Mouse (Mus musculus) liver, adult 2 months (tissue): Measurements from ENCODE around the gene Nanog. TPM values are rescaled to one million over a fixed set of nuclear protein-coding genes. Genes with fewer than 3 reads are reported as not detected.
A peak's percentile ranks its signal among the peaks of the same experiment; 100 is the strongest.
"Not testable (repeated sequence)": the region's sequence is repeated elsewhere in the genome, so short reads cannot be mapped to it uniquely, and the experiment has no call there.

ENCODE experiments used
- DNase-seq: peaks from one replicate; pipeline ENCODE4 v3.0.0-alpha.2; 2011; ENCODE audit warnings: low read depth, low spot score; ENCODE audit errors: extremely low read depth
- H3K27ac ChIP-seq: fragments of 200-500 bp; replicated peaks from 2 replicates; pipeline ENCODE4 v1.5.1; 2012; ENCODE audit warnings: low read depth, mild to moderate bottlenecking, control low read depth, inconsistent platforms, low read length; ENCODE audit not compliant: insufficient read depth
- H3K27me3 ChIP-seq: fragments of 200-500 bp; 2 replicates; pipeline ENCODE4 v1.6.1; 2012; ENCODE audit warnings: mild to moderate bottlenecking, moderate library complexity, low read length, inconsistent platforms; ENCODE audit not compliant: control insufficient read depth, insufficient read depth
- H3K36me3 ChIP-seq: fragments of 200-500 bp; 2 replicates; pipeline ENCODE4 v1.6.1; 2012; ENCODE audit warnings: low read length, inconsistent platforms; ENCODE audit not compliant: control insufficient read depth, insufficient read depth
- H3K4me1 ChIP-seq: fragments of 200-500 bp; 2 replicates; pipeline ENCODE4 v1.6.1; 2011; ENCODE audit warnings: low read length; ENCODE audit not compliant: control insufficient read depth, insufficient read depth
- H3K4me3 ChIP-seq: fragments of 200-500 bp; 2 replicates; pipeline ENCODE4 v1.5.1; 2011; ENCODE audit warnings: low read depth, mild to moderate bottlenecking, control low read depth, low read length, moderate library complexity; ENCODE audit not compliant: insufficient read depth
- H3K79me2 ChIP-seq: fragments of 200-500 bp; 2 replicates; pipeline ENCODE4 v1.6.1; 2012; ENCODE audit warnings: inconsistent platforms, mild to moderate bottlenecking, low read length, moderate library complexity; ENCODE audit not compliant: control insufficient read depth, insufficient read depth
- H3K9ac ChIP-seq: fragments of 200-500 bp; 2 replicates; pipeline ENCODE4 v1.6.1; 2012; ENCODE audit warnings: low read depth, mild to moderate bottlenecking, control low read depth, inconsistent platforms, low read length
- CTCF ChIP-seq: fragments of 200-500 bp; IDR thresholded peaks from 2 replicates; pipeline ENCODE4 v1.5.1; 2011; ENCODE audit warnings: low read depth, low read length, control low read depth
- POLR2A ChIP-seq: fragments of 200-500 bp; IDR thresholded peaks from 2 replicates; pipeline ENCODE4 v1.6.1; 2011; ENCODE audit warnings: low read length, control low read depth; ENCODE audit not compliant: insufficient read depth; ENCODE audit errors: extremely low read depth
- WGBS: fragments of 180-500 bp; shearing (Covaris S2); methylation state at CpG from one replicate; pipeline ENCODE4 v1.1.7; 2018; 5-methylcytosine and 5-hydroxymethylcytosine counted together
- polyA plus RNA-seq: library from polyadenylated mRNA; depleted of rRNA; stranded (reverse); fragments of >200 nt; gene quantifications from 2 replicates; pipeline ENCODE4 v1.2.3, GENCODE M21; 2012
- total RNA-seq: library from RNA; depleted of rRNA; stranded (reverse); fragments of >200 nt; gene quantifications from 2 replicates; pipeline ENCODE4 v1.2.3, GENCODE M21; 2014

Gene Nanog
- total and polyA plus RNA-seq, 2 experiments, result not detected

DNA sequence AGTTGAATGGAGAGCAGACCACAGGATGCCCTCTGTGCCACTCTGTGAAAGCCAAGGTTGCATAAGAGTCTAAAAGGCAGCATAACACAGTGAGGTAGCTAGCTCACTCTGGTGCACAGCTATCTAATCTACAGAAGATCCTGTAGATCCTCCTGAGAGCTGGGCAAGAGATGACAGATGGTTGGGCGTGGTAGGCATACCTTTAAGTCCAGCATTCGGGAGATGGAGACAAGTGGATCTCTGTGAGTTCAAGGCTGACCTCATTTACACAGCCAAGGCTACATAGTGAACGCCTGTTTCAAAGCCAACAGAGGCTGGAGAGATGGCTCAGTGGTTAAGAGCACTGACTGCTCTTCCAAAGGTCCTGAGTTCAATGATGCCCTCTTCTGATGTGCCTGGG is 11.9 kb upstream of the Nanog start:
- H3K4me1 ChIP-seq, result no peaks in the 10 kb centered on the region
- no peak overlapping the region for H3K27ac ChIP-seq
- DNase-seq, result no peak
- H3K27me3 ChIP-seq, result no peaks in the 10 kb centered on the region
- 89% methylated on average over 3 of the region's 3 CpGs for WGBS
- H3K9ac ChIP-seq, result no peak overlapping the region
- no peaks in the 10 kb centered on the region for H3K79me2 ChIP-seq
- TF ChIP-seq CTCF, result no peak
- no peak for TF ChIP-seq POLR2A
- H3K36me3 ChIP-seq, result no peaks in the 10 kb centered on the region
- H3K4me3 ChIP-seq, result no peak overlapping the region

DNA sequence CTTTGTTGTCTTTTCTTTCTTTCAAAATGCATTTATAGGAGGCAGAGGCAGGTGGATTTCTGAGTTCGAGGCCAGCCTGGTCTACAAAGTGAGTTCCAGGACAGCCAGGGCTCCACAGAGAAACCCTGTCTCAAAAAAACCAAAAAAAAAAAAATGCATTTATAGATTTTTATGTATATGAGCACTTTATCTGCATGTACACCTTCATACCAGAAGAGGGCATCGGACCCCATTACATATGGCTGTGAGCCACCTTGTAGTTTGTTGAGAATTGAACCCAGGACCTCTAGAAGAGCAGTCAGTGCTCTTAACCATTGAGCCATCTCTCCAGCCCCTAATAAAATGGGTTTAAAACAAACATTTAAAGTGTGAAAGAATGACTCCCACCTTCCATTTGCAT is 7.7 kb upstream of the Nanog start:
- not testable (repeated sequence) for H3K4me1 ChIP-seq, H3K79me2 ChIP-seq, H3K36me3 ChIP-seq, DNase-seq, H3K27me3 ChIP-seq, H3K4me3 ChIP-seq, H3K9ac ChIP-seq, H3K27ac ChIP-seq
- 80% methylated on average over 2 of the region's 2 CpGs for WGBS

DNA sequence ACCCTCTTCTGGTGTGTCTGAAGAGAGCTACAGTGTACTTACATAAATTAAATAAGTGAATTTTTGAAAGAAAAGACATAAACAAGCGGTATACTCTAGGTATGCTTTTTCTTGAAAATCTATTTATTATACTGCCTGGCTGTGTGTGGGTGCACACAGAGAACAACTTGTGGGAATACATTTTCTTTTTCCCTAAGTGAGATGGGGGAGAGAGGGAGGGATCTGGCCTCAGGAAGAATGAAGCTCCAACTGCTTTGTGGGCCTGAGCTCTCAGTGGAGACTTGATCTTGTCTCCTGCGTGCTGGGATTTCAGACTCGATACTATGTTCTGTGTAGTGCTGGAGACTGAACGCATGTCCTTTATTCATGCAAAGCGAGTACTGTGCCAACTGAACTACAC is 5.5 kb upstream of the Nanog start:
- DNase-seq, result no peak
- 90% methylated on average over 5 of the region's 5 CpGs for WGBS
- no peaks in the 10 kb centered on the region for H3K36me3 ChIP-seq
- no peak overlapping the region for H3K4me3 ChIP-seq
- H3K9ac ChIP-seq, result no peak overlapping the region
- no peaks in the 10 kb centered on the region for H3K79me2 ChIP-seq
- no peak overlapping the region for H3K27ac ChIP-seq
- H3K27me3 ChIP-seq, result peaks cover 5% of the 10 kb centered on the region; the same call in 1 of the 2 replicates
- H3K4me1 ChIP-seq, result no peaks in the 10 kb centered on the region
- no peak for TF ChIP-seq POLR2A
- TF ChIP-seq CTCF, result no peak

DNA sequence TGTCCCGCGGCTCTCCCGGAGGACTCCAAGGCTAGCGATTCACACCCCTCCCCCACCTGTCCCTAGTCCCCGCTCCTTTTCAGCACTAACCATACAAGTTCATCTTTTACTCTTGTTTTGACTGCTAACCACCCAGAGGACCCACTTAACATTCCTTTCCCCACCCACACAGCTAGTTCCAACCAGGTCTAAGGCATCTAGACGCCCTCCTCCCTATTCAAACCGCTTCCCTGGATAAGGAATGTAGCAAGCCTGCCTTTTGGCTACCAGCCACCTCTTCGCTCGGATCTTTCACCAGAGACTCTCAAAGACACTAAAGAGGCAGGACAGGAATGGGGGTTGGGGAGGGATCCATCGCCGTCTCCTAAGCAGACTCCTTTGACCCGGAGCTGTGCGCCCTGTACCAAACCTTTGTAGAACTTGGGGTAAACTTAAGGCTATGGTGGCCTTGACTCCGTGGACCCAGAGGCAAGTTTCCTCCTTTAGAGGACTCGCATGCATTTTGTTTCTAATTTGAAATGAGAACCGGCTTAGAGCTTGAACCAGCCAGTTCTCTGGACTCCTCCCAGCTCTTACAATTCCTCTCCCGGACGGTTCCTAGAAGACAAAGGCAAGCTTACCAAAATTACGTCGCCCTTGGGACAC is 4.7 kb upstream of the Nanog start:
- H3K79me2 ChIP-seq, result no peaks in the 10 kb centered on the region
- no peak overlapping the region for H3K9ac ChIP-seq
- DNase-seq, result peak; percentile 4
- 21% methylated on average over 20 of the region's 20 CpGs for WGBS
- no peak overlapping the region for H3K27ac ChIP-seq
- no peaks in the 10 kb centered on the region for H3K36me3 ChIP-seq
- H3K27me3 ChIP-seq, result peaks cover 5% of the 10 kb centered on the region; the same call in 1 of the 2 replicates
- H3K4me3 ChIP-seq, result no peak overlapping the region
- H3K4me1 ChIP-seq, result no peaks in the 10 kb centered on the region
- no peak for TF ChIP-seq POLR2A
- no peak for TF ChIP-seq CTCF

DNA sequence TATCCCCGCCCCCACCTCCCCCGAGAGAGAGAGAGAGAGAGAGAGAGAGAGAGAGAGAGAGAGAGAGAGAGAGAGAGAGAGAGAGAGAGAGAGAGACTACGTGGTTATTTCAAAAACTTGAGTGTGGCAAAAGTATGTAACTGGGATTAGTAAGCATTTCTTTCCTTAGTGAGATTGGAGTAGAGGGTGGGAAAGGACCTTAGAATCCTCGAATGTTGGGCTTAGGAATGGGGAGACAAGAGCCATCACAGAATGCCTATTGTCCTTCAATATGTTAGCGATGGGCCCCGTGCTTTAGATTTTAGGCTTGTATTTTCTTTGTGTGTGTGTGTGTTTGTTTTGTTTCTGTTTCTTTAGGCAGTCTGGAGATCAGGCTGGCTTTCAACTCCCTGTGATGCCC is 4.0 kb upstream of the Nanog start:
- 38% methylated on average over 6 of the region's 6 CpGs for WGBS
- Histone ChIP-seq H3K27ac (no peak overlapping the region), H3K27me3 (peaks cover 5% of the 10 kb centered on the region; the same call in 1 of the 2 replicates), H3K36me3 (no peaks in the 10 kb centered on the region), H3K4me1 (no peaks in the 10 kb centered on the region), H3K9ac (no peak overlapping the region), H3K4me3 (no peak overlapping the region), H3K79me2 (no peaks in the 10 kb centered on the region)
- TF ChIP-seq CTCF (no peak), POLR2A (no peak)
- DNase-seq, result no peak

DNA sequence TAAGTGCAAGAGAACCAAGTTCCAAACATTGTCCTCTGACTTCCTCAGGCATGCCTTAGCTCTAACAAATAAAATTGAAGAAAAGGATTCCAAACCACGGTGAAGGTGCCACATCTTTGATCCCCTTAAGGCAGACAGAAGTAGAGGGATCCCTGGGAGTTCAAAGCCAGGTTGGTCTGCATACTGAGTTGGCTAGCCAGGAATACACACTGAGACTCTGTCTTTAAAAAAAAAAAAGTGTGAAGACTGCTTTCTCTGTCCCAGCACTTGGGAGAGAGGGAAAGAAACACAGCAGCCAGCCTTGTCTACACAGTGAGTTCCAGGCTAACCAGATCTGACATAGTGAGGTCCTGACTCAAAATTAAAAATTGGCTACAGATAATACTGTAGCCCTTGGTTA is 3.6 kb upstream of the Nanog start:
- Histone ChIP-seq H3K36me3 (no peaks in the 10 kb centered on the region), H3K27ac (no peak overlapping the region), H3K4me3 (no peak overlapping the region), H3K27me3 (peaks cover 5% of the 10 kb centered on the region; the same call in 1 of the 2 replicates), H3K4me1 (no peaks in the 10 kb centered on the region), H3K9ac (no peak overlapping the region), H3K79me2 (no peaks in the 10 kb centered on the region)
- no peak for TF ChIP-seq POLR2A
- TF ChIP-seq CTCF, result no peak
- WGBS, result 51% methylated on average over 1 of the region's 1 CpGs
- no peak for DNase-seq
